Mouse (Mus musculus) liver, postnatal 0 days (tissue): ENCODE measurements around the gene Tlk2. TPM values are rescaled to one million over a fixed set of nuclear protein-coding genes. Genes with fewer than 3 reads are reported as not detected.

Experiments used
- ATAC-seq: fragments of 200-750 bp; cut with Nextera tagmentation; 2 replicates; pipeline ENCODE4 v1.8.0; 2017; ENCODE audit warnings: mild to moderate bottlenecking, moderate library complexity
- DNase-seq: peaks from one replicate; pipeline ENCODE4 v3.0.0-alpha.2; 2016
- H3K27ac ChIP-seq: fragments of 300-500 bp; sonication (generic); 2 replicates; pipeline ENCODE4 v1.5.1; 2014; ENCODE audit warnings: antibody characterized with exemption, moderate library complexity, mild to moderate bottlenecking, low read depth
- H3K27me3 ChIP-seq: fragments of 300-500 bp; sonication (generic); 2 replicates; pipeline ENCODE4 v1.6.1; 2014; ENCODE audit warnings: low read length, control low read depth, mixed read lengths; ENCODE audit not compliant: insufficient read depth
- H3K36me3 ChIP-seq: fragments of 300-500 bp; sonication (generic); replicated peaks from 2 replicates; pipeline ENCODE4 v1.6.1; 2014; ENCODE audit warnings: mild to moderate bottlenecking, control low read depth, low read length, moderate library complexity, mixed read lengths; ENCODE audit not compliant: insufficient read depth
- H3K4me1 ChIP-seq: fragments of 300-500 bp; sonication (generic); 2 replicates; pipeline ENCODE4 v1.6.1; 2014; ENCODE audit warnings: antibody characterized with exemption, mild to moderate bottlenecking, control low read depth; ENCODE audit not compliant: insufficient read depth
- H3K4me2 ChIP-seq: fragments of 300-500 bp; sonication (generic); 2 replicates; pipeline ENCODE4 v1.6.1; 2014; ENCODE audit warnings: low read depth, mild to moderate bottlenecking, low read length, moderate library complexity, mixed read lengths
- H3K4me3 ChIP-seq: fragments of 300-500 bp; sonication (generic); 2 replicates; pipeline ENCODE4 v1.5.1; 2014; ENCODE audit warnings: low read depth, low read length
- H3K9ac ChIP-seq: fragments of 300-500 bp; sonication (generic); replicated peaks from 2 replicates; pipeline ENCODE4 v1.6.1; 2014; ENCODE audit warnings: mild to moderate bottlenecking, moderate library complexity
- H3K9me3 ChIP-seq: fragments of 300-500 bp; sonication (generic); 2 replicates; pipeline ENCODE4 v1.6.1; 2016; ENCODE audit warnings: mild to moderate bottlenecking, control low read depth, low read length, mixed read lengths
- CTCF ChIP-seq: sonication (generic); IDR thresholded peaks from 2 replicates; pipeline ENCODE4 v1.5.1; 2016; ENCODE audit warnings: antibody characterized with exemption, low read depth
- EP300 ChIP-seq: IDR thresholded peaks from 2 replicates; pipeline ENCODE4 v1.6.1; 2016; ENCODE audit warnings: antibody characterized with exemption, low read depth, mild to moderate bottlenecking
- WGBS: fragments of 180-500 bp; shearing (Covaris S2); extraction: QIAGEN DNeasy Blood & Tissue Kit; methylation state at CpG from one replicate; pipeline ENCODE4 v1.1.7; 2014; ENCODE audit not compliant: insufficient replicate concordance; 5-methylcytosine and 5-hydroxymethylcytosine counted together
- polyA plus RNA-seq: library from polyadenylated mRNA; unstranded; fragments of >200 nt; fragmentation: Nextera tagmentation; extraction: Ambion mirVana; gene quantifications from 2 replicates; pipeline ENCODE4 v1.2.1, GENCODE M21; 2015

Tlk2 gene
- polyA plus RNA-seq, 1 experiment from 2014 or later, result 6.4 TPM

DNA sequence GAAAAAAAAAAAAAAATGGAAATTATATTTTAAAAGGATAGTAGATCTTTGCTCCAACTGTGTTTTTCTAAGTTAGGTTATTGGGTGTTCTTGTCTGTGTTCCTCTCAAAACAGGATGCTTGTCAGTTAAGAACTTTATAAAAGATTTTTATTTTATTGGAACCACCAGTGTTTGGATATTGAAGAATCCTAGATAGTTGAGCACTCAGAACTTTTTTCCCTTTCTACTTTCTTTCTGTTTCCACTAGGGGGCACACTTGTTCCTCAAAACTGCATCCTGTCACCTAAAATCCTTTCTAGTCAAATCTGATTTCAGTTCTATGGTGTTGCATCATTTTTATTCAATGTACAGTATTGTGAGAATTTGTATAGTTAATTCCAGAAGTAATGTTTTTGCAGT lies 62.4 kb downstream of the Tlk2 start:
- Histone ChIP-seq H3K9me3 (no peaks in the 10 kb centered on the region), H3K36me3 (peaks cover 53% of the 10 kb centered on the region), H3K27ac (no peak overlapping the region), H3K4me2 (no peak overlapping the region), H3K27me3 (no peaks in the 10 kb centered on the region), H3K4me3 (no peak overlapping the region), H3K9ac (no peak overlapping the region), H3K4me1 (peaks cover 3% of the 10 kb centered on the region; the same call in 1 of the 2 replicates)
- DNase-seq, result no peak
- ATAC-seq, result no peak
- peak; percentile 65 for TF ChIP-seq CTCF
- no peak for TF ChIP-seq EP300

DNA sequence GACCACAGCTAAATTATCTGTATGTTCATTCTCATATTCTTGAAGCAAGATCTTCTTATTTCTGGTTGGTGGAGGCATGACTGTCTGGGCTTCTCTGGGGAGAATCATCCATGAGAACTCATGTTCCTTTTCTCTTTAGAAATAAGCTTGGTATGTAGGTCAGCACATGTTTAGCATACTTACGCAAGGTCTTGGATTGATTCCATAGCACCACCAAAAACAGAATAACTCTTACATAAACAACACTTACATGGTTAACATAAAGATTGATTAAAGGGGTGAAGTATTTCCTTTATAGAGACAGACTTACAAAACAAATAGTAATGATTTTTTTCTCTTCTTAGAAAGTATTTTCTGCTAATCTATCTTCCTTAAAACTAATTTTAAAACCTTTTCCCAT lies 67.8 kb downstream of the Tlk2 start:
- Histone ChIP-seq H3K27me3 (no peaks in the 10 kb centered on the region), H3K4me3 (no peak overlapping the region), H3K4me1 (peaks cover 3% of the 10 kb centered on the region; the same call in 1 of the 2 replicates), H3K36me3 (peaks cover 68% of the 10 kb centered on the region), H3K9ac (no peak overlapping the region), H3K27ac (no peak overlapping the region), H3K9me3 (no peaks in the 10 kb centered on the region), H3K4me2 (no peak overlapping the region)
- DNase-seq (no peak), ATAC-seq (no peak)
- 79% methylated on average over 1 of the region's 1 CpGs for WGBS
- no peak for TF ChIP-seq CTCF
- TF ChIP-seq EP300, result no peak

DNA sequence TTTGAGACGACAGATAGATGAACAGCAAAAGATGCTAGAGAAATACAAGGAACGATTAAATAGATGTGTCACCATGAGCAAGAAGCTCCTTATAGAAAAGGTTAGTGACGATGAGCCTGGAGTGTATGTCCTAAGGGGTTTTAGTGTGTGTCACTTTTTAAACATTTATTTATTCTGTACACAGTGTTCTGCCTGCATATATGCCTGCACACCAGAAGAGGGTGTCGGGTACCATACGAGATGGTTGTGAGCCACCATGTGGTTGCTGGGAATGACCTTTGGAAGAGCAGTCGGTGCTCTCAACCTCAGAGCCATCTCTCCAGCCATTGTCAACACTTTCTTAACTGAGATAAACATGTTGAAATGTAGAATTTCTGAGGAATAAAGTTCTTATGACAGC lies 68.2 kb downstream of the Tlk2 start:
- peaks cover 68% of the 10 kb centered on the region for H3K36me3 ChIP-seq
- no peak overlapping the region for H3K4me2 ChIP-seq
- 81% methylated on average over 6 of the region's 6 CpGs for WGBS
- no peaks in the 10 kb centered on the region for H3K27me3 ChIP-seq
- DNase-seq, result no peak
- no peak overlapping the region for H3K9ac ChIP-seq
- peaks cover 3% of the 10 kb centered on the region; the same call in 1 of the 2 replicates for H3K4me1 ChIP-seq
- ATAC-seq, result no peak
- TF ChIP-seq EP300, result no peak
- TF ChIP-seq CTCF, result no peak; the same call in 1 of the 2 replicates
- no peaks in the 10 kb centered on the region for H3K9me3 ChIP-seq
- H3K4me3 ChIP-seq, result no peak overlapping the region
- H3K27ac ChIP-seq, result no peak overlapping the region

DNA sequence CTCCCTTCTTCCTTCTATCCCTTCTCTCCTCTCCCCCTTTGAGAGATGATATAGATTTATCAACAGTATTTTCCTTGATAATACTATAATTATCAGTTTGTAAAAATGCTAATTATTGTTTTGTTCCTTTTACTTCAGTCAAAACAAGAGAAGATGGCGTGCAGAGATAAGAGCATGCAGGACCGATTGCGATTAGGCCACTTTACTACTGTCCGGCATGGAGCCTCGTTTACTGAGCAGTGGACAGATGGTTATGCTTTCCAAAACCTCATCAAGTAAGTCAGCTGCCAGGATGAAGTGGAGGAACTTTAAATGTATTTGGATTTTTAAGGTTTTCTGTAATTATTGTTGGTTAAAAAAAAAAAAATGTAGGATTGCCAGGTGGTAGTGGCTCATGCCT lies 68.7 kb downstream of the Tlk2 start:
- Histone ChIP-seq H3K4me1 (peaks cover 3% of the 10 kb centered on the region; the same call in 1 of the 2 replicates), H3K36me3 (peaks cover 67% of the 10 kb centered on the region), H3K27me3 (no peaks in the 10 kb centered on the region), H3K27ac (no peak overlapping the region), H3K9ac (no peak overlapping the region), H3K9me3 (no peaks in the 10 kb centered on the region), H3K4me2 (no peak overlapping the region), H3K4me3 (no peak overlapping the region)
- 90% methylated on average over 5 of the region's 5 CpGs for WGBS
- ATAC-seq (no peak), DNase-seq (no peak)
- TF ChIP-seq EP300, result no peak
- TF ChIP-seq CTCF, result no peak

DNA sequence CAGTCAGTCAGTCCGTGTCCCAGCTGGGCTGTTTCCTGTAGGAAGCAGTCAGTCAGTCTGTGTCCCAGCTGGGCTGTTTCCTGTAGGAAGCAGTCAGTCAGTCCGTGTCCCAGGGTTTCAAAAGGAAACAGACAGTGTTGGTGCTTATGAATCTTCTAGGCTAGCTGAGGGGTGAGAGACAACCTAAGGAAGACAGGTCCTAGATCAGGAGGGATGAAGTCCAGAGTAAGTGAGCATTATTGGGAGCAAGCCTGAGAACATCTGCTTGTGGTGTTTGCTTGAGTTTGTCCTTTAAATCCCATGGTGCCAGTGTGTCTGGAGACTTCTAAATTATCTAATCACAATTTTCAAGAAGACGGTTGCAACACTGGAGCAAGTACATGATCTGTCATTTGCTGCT lies 81.1 kb downstream of the Tlk2 start:
- H3K27me3 ChIP-seq, result no peaks in the 10 kb centered on the region
- DNase-seq (no peak), ATAC-seq (no peak)
- H3K36me3 ChIP-seq, result peaks cover 75% of the 10 kb centered on the region
- H3K9ac ChIP-seq, result no peak overlapping the region
- no peaks in the 10 kb centered on the region for H3K4me1 ChIP-seq
- H3K4me3 ChIP-seq, result no peak overlapping the region
- no peak overlapping the region for H3K4me2 ChIP-seq
- H3K27ac ChIP-seq, result no peak overlapping the region
- no peak for TF ChIP-seq EP300
- no peak for TF ChIP-seq CTCF
- no peaks in the 10 kb centered on the region for H3K9me3 ChIP-seq
- 67% methylated on average over 3 of the region's 3 CpGs for WGBS

- no peak for ATAC-seq
- 91% methylated on average over 5 of the region's 5 CpGs for WGBS
These were observed 82.5 kb downstream of the Tlk2 start for GRCm38 (mm10) chr11:105261116-105261515.

More at GRCm38 (mm10) chr11:105261116-105261515, 82.5 kb downstream of the Tlk2 start:
- Histone ChIP-seq H3K27me3 (no peaks in the 10 kb centered on the region), H3K27ac (no peak overlapping the region), H3K36me3 (peaks cover 70% of the 10 kb centered on the region), H3K4me1 (no peaks in the 10 kb centered on the region), H3K4me3 (no peak overlapping the region), H3K4me2 (no peak overlapping the region), H3K9me3 (no peaks in the 10 kb centered on the region), H3K9ac (no peak overlapping the region)
- no peak for TF ChIP-seq CTCF
- TF ChIP-seq EP300, result no peak
- DNase-seq, result no peak
